Mouse (Mus musculus) cerebellum, adult 11 months (tissue): ENCODE measurements at regions not wholly inside any gene's neighbourhood (a gene's known extent, or its start where the extent isn't known, plus 50 kb on each side); places are given as distances from the start of the nearest gene placed in this dataset.

ENCODE experiments used
- DNase-seq: peaks from one replicate; pipeline ENCODE4 v3.0.0; 2022

DNA sequence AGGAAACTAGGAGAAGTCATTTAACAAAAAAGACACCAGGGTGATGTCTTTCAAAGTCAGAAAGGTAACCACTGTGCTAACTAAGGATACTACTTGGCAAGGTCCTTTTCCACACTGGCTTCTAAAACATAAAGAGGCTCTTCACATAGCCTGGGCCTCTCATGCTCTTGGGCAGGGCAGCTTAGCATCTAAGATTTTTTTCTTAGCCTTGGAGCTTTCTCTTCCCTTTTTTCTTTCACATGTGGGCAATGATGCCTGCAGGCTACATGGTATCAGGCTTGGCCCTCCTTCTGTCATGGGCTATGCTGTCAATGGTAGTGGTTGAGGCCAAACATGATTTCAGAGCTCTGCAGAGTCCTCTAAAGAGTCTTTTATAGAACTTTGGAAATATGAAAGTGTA is 60.6 kb downstream of the Serpinb6d start:
- no peak for DNase-seq

DNA sequence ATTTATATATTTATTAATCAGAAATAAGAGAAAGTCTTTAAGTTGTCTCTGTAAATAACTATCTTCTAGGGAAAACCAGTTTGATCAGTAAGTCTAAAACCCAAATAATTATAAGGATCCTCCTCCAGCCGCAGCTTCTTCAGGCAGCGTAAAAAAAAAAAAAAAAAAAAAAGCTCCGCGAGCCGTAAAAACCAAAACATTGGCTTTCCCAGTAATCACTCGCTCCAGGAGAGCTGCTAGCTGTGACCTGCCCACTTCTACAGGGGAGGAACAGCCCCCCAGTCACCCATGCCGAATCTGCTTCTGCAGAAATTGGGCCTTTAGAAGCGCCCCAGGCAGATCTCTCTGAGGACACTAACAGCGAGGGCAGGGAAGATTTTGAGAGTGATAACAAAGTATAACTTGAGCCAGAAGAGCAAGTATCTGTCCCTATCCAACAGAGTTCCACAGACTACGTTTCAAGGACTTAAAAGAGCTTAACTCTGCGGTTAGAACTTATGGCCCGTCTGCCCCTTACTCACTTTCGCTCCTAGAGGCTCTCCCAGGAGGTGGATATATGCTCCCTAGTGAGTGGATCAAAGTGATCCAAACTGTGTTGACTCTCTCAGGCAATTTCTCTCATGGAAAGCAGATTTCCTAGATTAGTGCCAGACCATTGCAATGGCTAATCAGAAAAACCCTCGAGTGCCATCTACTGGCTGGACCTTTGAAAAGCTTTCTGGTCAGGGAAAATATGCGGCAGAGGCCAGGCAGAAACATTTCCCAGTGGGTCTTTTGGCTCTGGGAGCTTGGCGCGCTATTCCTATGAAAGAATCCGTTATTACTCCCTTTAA is 80.7 kb downstream of the Serpinb6e start:
- DNase-seq = peak; percentile 54

DNA sequence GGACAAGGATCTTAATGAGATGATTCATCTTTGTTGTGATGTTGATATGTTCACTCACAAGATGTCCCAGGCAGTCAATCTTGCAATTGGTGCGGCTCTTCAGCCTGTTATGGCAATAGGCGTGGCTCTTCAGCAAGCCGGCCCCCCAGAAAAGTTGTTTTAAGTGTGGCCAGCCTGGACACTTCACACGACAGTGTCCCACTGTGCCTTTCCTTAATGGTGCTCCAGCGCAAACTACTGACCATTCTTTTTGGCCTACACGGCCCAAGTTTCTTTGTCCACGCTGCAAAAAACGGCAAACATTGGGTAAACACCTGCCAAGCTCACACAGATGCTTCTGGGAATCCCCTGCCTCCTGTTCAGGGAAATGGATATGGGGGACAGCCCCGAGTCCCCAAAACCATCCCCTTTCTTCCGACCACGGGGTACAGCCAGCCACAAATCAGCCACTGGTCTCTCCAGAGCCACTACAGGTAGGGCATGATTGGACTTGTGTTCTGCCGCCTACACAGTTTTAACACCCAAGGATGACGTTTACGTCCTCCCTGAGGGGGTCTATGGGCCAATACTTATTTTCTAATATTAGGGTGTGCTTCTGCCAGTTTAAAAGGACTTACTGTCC is 79.8 kb downstream of the Serpinb6e start:
- no peak for DNase-seq
